Mouse (Mus musculus): ENCODE data around the gene Fam20c. TPM values are rescaled to one million over a fixed set of nuclear protein-coding genes. Genes with fewer than 3 reads are reported as not detected.

The Fam20c gene
- total RNA-seq, 2 experiments from 2014 or later = 0.19 to 0.60 TPM

- no peak for ATAC-seq (replicated peaks; ENCODE audit: low FRiP score, poor library complexity, severe bottlenecking)
Observed at GRCm38 (mm10) chr5:138755453-138756301, 1.4 kb downstream of the Fam20c start.

- no peak for ATAC-seq (replicated peaks; ENCODE audit: low FRiP score, poor library complexity, severe bottlenecking)
Observed at GRCm38 (mm10) chr5:138756311-138757085, 2.2 kb downstream of the Fam20c start.

GRCm38 (mm10) chr5:138757135-138757534, 2.8 kb downstream of the Fam20c start:
- ATAC-seq (replicated peaks; ENCODE audit: low FRiP score, poor library complexity, severe bottlenecking) = no peak

- ATAC-seq (replicated peaks; ENCODE audit: low FRiP score, poor library complexity, severe bottlenecking) = no peak
Observed at GRCm38 (mm10) chr5:138757616-138758015, 3.3 kb downstream of the Fam20c start.

- ATAC-seq (replicated peaks; ENCODE audit: low FRiP score, poor library complexity, severe bottlenecking) = no peak
Observed at GRCm38 (mm10) chr5:138758533-138758932, 4.2 kb downstream of the Fam20c start.

- ATAC-seq (replicated peaks; ENCODE audit: low FRiP score, poor library complexity, severe bottlenecking) = no peak
Observed at GRCm38 (mm10) chr5:138761836-138762334, 7.6 kb downstream of the Fam20c start.

GRCm38 (mm10) chr5:138762361-138762760, 8.0 kb downstream of the Fam20c start:
- ATAC-seq (replicated peaks; ENCODE audit: low FRiP score, poor library complexity, severe bottlenecking) = no peak

GRCm38 (mm10) chr5:138764601-138765000, 10.3 kb downstream of the Fam20c start:
- ATAC-seq (replicated peaks; ENCODE audit: low FRiP score, poor library complexity, severe bottlenecking) = no peak

GRCm38 (mm10) chr5:138767650-138768049, 13.3 kb downstream of the Fam20c start:
- ATAC-seq (replicated peaks; ENCODE audit: low FRiP score, poor library complexity, severe bottlenecking) = no peak

- no peak; the same call in 1 of the 2 replicates for ATAC-seq (replicated peaks; ENCODE audit: low FRiP score, poor library complexity, severe bottlenecking)
Observed at GRCm38 (mm10) chr5:138768704-138769103, 14.4 kb downstream of the Fam20c start.

- ATAC-seq (replicated peaks; ENCODE audit: low FRiP score, poor library complexity, severe bottlenecking) = no peak
Observed at GRCm38 (mm10) chr5:138769126-138769525, 14.8 kb downstream of the Fam20c start.

GRCm38 (mm10) chr5:138775096-138775495, 20.8 kb downstream of the Fam20c start:
- ATAC-seq (replicated peaks; ENCODE audit: low FRiP score, poor library complexity, severe bottlenecking) = no peak

- no peak for ATAC-seq (replicated peaks; ENCODE audit: low FRiP score, poor library complexity, severe bottlenecking)
Observed at GRCm38 (mm10) chr5:138776346-138776745, 22.0 kb downstream of the Fam20c start.

- no peak for ATAC-seq (replicated peaks; ENCODE audit: low FRiP score, poor library complexity, severe bottlenecking)
Observed at GRCm38 (mm10) chr5:138778731-138779463, 24.6 kb downstream of the Fam20c start.

GRCm38 (mm10) chr5:138779655-138780054, 25.3 kb downstream of the Fam20c start:
- ATAC-seq (replicated peaks; ENCODE audit: low FRiP score, poor library complexity, severe bottlenecking) = no peak

GRCm38 (mm10) chr5:138782697-138783096, 28.4 kb downstream of the Fam20c start:
- no peak for ATAC-seq (replicated peaks; ENCODE audit: low FRiP score, poor library complexity, severe bottlenecking)

GRCm38 (mm10) chr5:138783181-138783580, 28.9 kb downstream of the Fam20c start:
- no peak for ATAC-seq (replicated peaks; ENCODE audit: low FRiP score, poor library complexity, severe bottlenecking)

- no peak for ATAC-seq (replicated peaks; ENCODE audit: low FRiP score, poor library complexity, severe bottlenecking)
Observed at GRCm38 (mm10) chr5:138785986-138786515, 31.7 kb downstream of the Fam20c start.

GRCm38 (mm10) chr5:138787648-138788047, 33.3 kb downstream of the Fam20c start:
- ATAC-seq (replicated peaks; ENCODE audit: low FRiP score, poor library complexity, severe bottlenecking) = no peak

Data from erythroblast, adult 5-6 weeks (primary cell).